Mouse (Mus musculus) embryonic facial prominence, embryonic 11.5 days (tissue): Measurements from ENCODE around the gene Smug1. TPM values are rescaled to one million over a fixed set of nuclear protein-coding genes. Genes with fewer than 3 reads are reported as not detected.

ENCODE experiments used
- ATAC-seq: fragments of 200-750 bp; cut with Nextera tagmentation; replicated peaks from 2 replicates; pipeline ENCODE4 v1.8.0; 2017; ENCODE audit warnings: low read depth; ENCODE audit not compliant: insufficient number of reproducible peaks, low FRiP score, low TSS enrichment
- DNase-seq: peaks from one replicate; pipeline ENCODE4 v3.0.0-alpha.2; 2015; ENCODE audit warnings: low spot score
- H3K27ac ChIP-seq: fragments of 300-500 bp; sonication (generic); replicated peaks from 2 replicates; pipeline ENCODE4 v1.5.1; 2014; ENCODE audit warnings: mild to moderate bottlenecking, low read depth, low read length, control low read depth
- H3K27me3 ChIP-seq: fragments of 300-500 bp; sonication (generic); 2 replicates; pipeline ENCODE4 v1.6.1; 2014; ENCODE audit warnings: mild to moderate bottlenecking, low read length, moderate library complexity, mixed read lengths; ENCODE audit not compliant: control insufficient read depth, insufficient read depth
- H3K36me3 ChIP-seq: fragments of 300-500 bp; sonication (generic); replicated peaks from 2 replicates; pipeline ENCODE4 v1.6.1; 2014; ENCODE audit warnings: low read depth, mild to moderate bottlenecking, low read length, moderate library complexity, mixed read lengths; ENCODE audit not compliant: control insufficient read depth, insufficient read depth
- H3K4me1 ChIP-seq: fragments of 300-500 bp; sonication (generic); 2 replicates; pipeline ENCODE4 v1.6.1; 2014; ENCODE audit warnings: low read length, mixed read lengths; ENCODE audit not compliant: control insufficient read depth, insufficient read depth
- H3K4me2 ChIP-seq: fragments of 300-500 bp; sonication (generic); 2 replicates; pipeline ENCODE4 v1.6.1; 2014; ENCODE audit warnings: low read depth, mild to moderate bottlenecking, control low read depth, low read length, moderate library complexity
- H3K4me3 ChIP-seq: fragments of 300-500 bp; sonication (generic); 2 replicates; pipeline ENCODE4 v1.5.1; 2014; ENCODE audit warnings: low read depth, low read length, control low read depth
- H3K9ac ChIP-seq: fragments of 300-500 bp; sonication (generic); replicated peaks from 2 replicates; pipeline ENCODE4 v1.6.1; 2014; ENCODE audit warnings: mild to moderate bottlenecking, control low read depth, low read length
- H3K9me3 ChIP-seq: fragments of 300-500 bp; sonication (generic); replicated peaks from 2 replicates; pipeline ENCODE4 v1.6.1; 2016; ENCODE audit warnings: mild to moderate bottlenecking, low read length, inconsistent platforms, mixed read lengths; ENCODE audit not compliant: control insufficient read depth
- WGBS: fragments of 180-500 bp; shearing (Covaris S2); extraction: QIAGEN DNeasy Blood & Tissue Kit; methylation state at CpG from one replicate; pipeline ENCODE4 v1.1.7; 2014; 5-methylcytosine and 5-hydroxymethylcytosine counted together
- polyA plus RNA-seq: library from polyadenylated mRNA; unstranded; fragments of >200 nt; fragmentation: Nextera tagmentation; extraction: Ambion mirVana; gene quantifications from 2 replicates; pipeline ENCODE4 v1.2.1, GENCODE M21; 2014

Smug1 gene
- polyA plus RNA-seq, 1 experiment from 2014 or later: 17.8 TPM

DNA sequence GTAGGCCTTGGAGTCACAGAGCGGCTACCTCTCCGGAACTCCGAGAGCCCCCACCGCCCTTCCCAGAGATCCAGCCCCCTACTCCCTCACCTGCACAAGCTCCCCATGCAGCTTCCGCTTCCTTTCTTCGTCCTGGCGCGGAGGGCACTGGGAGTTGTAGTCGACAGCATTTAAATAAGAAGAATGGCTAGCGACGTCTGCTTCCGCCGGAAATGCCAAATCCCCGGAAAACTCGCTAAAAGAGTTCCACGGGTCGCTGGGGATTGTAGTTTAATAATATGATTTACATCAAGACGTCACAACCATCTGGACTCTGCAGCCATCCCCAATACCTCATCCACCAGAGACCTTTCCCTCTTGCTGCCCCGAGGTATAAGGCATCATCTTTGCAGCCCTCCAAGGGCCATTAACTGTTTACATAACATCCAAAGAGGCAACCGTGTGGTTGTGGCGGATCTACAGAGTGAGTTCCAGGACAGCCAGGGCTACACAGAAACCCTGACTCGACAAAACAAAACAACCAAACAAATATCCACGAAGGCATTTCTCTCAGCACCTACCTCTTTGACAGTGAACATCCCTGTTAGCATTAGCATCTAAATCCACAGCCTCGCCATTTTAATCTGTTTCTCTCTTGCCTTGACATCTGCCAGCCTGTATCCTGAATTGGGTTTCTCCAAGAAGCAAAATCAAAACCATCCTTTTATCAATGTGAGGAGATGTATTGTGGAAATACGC is 3.5 kb downstream of the Smug1 start:
- DNase-seq (peak; percentile 100), ATAC-seq (peak; percentile 83)
- peak overlapping the region; percentile 53 for H3K4me2 ChIP-seq
- no peak overlapping the region for H3K27ac ChIP-seq
- peak overlapping the region; percentile 66 for H3K9ac ChIP-seq
- peaks cover 28% of the 10 kb centered on the region for H3K27me3 ChIP-seq
- no peaks in the 10 kb centered on the region for H3K36me3 ChIP-seq
- no peaks in the 10 kb centered on the region for H3K9me3 ChIP-seq
- 9% methylated on average over 25 of the region's 25 CpGs for WGBS
- peak overlapping the region; percentile 61 for H3K4me3 ChIP-seq
- H3K4me1 ChIP-seq: no peaks in the 10 kb centered on the region

DNA sequence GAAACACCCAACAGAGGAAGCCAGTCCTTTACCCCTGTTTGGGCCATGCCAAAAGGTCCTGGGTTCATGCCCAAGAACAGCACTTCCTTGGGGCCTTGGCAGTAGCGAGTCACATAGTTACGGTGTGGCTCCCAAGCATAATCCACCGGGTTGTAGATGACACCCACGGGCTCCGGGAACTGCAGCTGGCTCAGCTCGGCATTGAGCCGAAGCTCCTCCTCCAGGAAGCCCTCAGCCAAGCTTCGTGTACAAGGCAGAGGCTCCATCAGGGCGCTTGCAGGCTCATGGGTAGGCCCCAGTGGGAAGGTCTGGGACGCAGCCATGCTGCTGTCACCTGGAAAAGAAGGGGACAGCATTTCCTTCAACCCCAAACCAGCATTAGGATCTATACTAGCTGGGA is 9.3 kb downstream of the Smug1 start:
- H3K9me3 ChIP-seq: no peaks in the 10 kb centered on the region
- no peak overlapping the region for H3K4me3 ChIP-seq
- H3K27ac ChIP-seq: no peak overlapping the region
- DNase-seq (no peak), ATAC-seq (no peak)
- 67% methylated on average over 10 of the region's 10 CpGs for WGBS
- H3K36me3 ChIP-seq: no peaks in the 10 kb centered on the region
- H3K27me3 ChIP-seq: peaks cover 7% of the 10 kb centered on the region
- no peak overlapping the region for H3K4me2 ChIP-seq
- H3K4me1 ChIP-seq: no peaks in the 10 kb centered on the region
- H3K9ac ChIP-seq: no peak overlapping the region

DNA sequence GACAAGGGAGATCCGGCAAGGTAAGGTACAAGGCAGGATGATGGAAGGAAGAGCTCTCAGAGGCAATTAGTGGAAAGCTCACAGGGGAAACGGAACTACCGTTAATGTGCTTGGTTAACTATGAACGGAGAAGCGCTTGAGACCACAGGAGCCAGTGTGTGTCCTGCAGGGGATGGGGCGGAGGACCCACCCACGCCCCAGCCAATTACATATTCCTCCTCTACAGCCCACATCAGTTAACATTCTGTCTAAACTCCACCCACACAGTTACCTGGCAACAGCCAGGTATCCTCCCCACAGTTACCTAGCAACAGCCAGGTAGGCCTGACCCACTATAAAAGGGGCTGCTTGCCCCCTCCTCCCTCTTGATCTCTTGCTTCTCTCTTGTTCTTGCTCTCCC is 10.0 kb downstream of the Smug1 start:
- Histone ChIP-seq H3K9me3 (no peaks in the 10 kb centered on the region), H3K4me1 (no peaks in the 10 kb centered on the region), H3K4me2 (no peak overlapping the region), H3K27ac (no peak overlapping the region), H3K36me3 (no peaks in the 10 kb centered on the region), H3K9ac (no peak overlapping the region), H3K4me3 (no peak overlapping the region), H3K27me3 (peaks cover 7% of the 10 kb centered on the region)
- ATAC-seq (no peak), DNase-seq (no peak)
- WGBS: 34% methylated on average over 7 of the region's 7 CpGs

DNA sequence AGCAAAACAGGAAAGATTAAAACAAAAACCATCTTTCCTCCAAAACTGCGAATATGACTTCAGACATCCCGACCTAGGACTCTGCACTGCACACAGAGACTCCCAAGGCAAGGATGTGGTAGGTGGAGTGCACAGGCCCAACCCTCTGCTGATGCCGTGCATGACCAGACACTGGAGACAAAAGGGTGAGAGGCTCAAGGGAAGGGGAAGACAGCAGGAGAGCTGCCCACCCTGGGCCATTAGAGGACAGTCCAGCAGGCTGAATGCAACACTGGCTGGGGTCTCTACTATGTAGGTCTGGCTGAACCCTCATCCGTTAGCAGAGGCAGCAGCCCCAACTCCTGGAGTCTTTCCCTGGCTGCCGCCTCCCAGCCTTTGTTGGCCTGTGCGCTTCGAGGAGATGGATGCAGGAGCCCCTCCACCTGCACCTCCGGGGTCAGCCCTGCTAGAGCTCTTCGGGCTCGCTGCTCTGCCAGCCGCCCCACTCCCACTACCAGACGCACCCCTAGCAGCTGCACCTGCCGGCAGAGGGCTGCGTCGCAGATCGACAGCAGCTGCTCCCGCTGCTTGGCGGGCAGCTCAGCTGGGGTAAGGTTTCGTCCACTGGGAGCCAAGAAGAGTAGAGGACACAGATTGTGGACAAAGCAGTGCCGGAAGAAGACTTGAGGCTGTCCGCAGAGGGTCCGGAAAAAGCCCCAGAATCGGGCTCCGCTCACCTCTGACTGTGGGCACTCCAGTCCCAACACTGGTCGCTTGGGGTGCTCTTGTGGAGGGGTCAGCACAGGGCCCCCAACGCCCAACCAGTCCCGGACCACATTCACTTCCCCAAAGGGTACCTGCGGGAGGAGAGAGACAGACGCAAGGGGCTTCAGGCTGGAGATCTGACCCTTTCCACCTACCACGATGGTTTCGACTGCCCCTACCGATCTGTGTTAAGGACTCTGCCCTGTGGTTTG is 11.2 kb downstream of the Smug1 start:
- DNase-seq (peak; percentile 39), ATAC-seq (peak; percentile 63)
- 0 out of 2 replicates have a peak overlapping the region, but pooled peaks have one; percentile 18 for H3K9ac ChIP-seq
- no peaks in the 10 kb centered on the region for H3K9me3 ChIP-seq
- H3K4me2 ChIP-seq: no peak overlapping the region; the same call in 1 of the 2 replicates
- H3K27me3 ChIP-seq: peaks cover 7% of the 10 kb centered on the region
- WGBS: 16% methylated on average over 32 of the region's 32 CpGs
- no peaks in the 10 kb centered on the region for H3K36me3 ChIP-seq
- no peak overlapping the region for H3K27ac ChIP-seq
- no peak overlapping the region for H3K4me3 ChIP-seq
- no peaks in the 10 kb centered on the region for H3K4me1 ChIP-seq

DNA sequence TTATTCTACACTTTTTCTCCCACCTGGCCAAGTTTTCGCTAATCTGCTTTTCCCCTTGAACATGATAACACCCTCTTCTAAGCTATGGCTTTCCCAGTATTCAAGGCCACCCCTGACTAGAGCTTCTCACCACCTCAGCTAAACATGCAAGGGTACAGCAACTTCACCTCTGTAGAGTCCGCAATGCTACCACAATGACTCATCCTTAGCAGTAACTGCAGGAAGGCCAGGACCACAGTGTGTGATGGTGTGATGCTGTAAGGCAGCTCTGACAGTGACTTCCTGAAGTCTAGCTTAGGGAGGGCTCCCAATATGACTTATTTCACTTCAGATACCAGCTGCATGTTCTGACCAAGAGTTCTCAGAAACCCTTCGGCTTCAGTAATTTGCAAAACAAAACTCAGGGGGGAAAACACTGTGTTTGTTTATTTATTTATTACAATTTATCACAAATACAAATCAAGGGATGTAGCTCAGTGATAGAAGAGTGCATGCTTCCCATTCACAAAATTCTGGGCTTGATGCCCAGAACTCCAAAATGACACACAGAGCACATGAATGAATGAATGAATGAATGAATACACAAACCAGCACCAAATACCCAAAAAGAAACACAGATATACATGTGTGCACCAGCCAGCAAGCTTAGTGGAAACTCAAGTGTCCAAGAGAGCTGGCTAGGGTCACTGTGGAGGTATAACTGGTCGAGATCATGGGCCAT is 13.8 kb downstream of the Smug1 start:
- Histone ChIP-seq H3K27me3 (peaks cover 11% of the 10 kb centered on the region), H3K9me3 (no peaks in the 10 kb centered on the region), H3K4me2 (no peak overlapping the region), H3K9ac (no peak overlapping the region), H3K27ac (no peak overlapping the region), H3K4me3 (no peak overlapping the region), H3K4me1 (no peaks in the 10 kb centered on the region), H3K36me3 (no peaks in the 10 kb centered on the region)
- WGBS: 81% methylated on average over 4 of the region's 4 CpGs
- no peak for DNase-seq
- no peak for ATAC-seq

DNA sequence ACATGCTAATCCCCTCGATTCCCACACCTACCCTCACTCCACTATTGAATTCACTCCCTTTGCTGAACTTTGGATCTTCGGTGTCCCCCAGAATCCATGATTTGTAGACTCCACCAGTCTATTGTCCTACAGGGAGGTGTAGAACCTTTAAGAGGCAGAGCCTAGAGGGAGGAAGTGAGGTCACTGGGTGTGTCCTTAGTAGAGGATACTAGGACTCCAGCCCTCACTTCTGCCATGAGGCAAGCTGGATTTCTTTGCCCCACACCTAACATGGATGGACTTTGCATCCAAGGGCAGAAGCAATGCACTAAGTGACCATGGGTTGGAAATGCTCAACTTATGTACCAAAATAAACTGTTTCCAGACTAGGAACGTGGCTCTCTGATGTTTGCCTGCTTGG is 14.5 kb downstream of the Smug1 start:
- Histone ChIP-seq H3K4me2 (no peak overlapping the region), H3K9me3 (no peaks in the 10 kb centered on the region), H3K36me3 (no peaks in the 10 kb centered on the region), H3K4me3 (no peak overlapping the region), H3K27me3 (peaks cover 17% of the 10 kb centered on the region), H3K27ac (no peak overlapping the region), H3K4me1 (no peaks in the 10 kb centered on the region), H3K9ac (no peak overlapping the region)
- 84% methylated on average over 3 of the region's 3 CpGs for WGBS
- no peak for DNase-seq
- no peak for ATAC-seq

DNA sequence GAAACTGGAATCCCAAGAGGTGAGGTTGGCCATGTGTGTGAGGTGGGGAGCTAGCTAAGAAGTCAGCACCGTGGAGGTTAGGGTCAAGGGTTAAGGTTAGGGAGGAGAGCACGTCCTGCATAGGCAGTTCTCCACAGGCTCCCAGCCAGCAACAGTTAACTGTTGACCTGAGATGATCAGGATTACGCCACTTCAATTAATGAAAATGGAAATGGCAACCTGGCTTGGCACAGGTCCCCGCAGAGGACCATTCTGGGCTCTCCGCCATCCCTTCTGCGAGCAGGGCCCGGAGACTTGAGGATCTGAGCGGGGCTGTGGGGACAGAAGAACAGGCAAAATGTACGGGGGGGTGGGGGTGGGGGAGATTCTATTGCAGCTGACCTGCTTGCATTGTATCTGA is 19.1 kb downstream of the Smug1 start:
- DNase-seq (no peak), ATAC-seq (no peak)
- no peak overlapping the region for H3K9ac ChIP-seq
- no peaks in the 10 kb centered on the region for H3K4me1 ChIP-seq
- H3K36me3 ChIP-seq: no peaks in the 10 kb centered on the region
- 59% methylated on average over 9 of the region's 9 CpGs for WGBS
- no peaks in the 10 kb centered on the region for H3K9me3 ChIP-seq
- no peak overlapping the region for H3K4me2 ChIP-seq
- peaks cover 48% of the 10 kb centered on the region for H3K27me3 ChIP-seq
- H3K27ac ChIP-seq: no peak overlapping the region
- H3K4me3 ChIP-seq: no peak overlapping the region
